Comparison of ENCODE assay signal across 8 mouse cellular contexts in genomic region chr8:94492021-94492681, GRCm38 (mm10). TPM values are rescaled to one million over a fixed set of nuclear protein-coding genes. Genes with fewer than 3 reads are reported as not detected.
DNase-seq lines count a peak whose midpoint lies in the region; ATAC-seq and TF ChIP-seq lines count a peak whose summit lies in the region.

No protein-coding gene starts in this region.

- H3K9me3 ChIP-seq in lung, embryonic 14.5 days (ENCODE audit: low read depth, low read length), result no peaks in the 10 kb centered on the region

- TF ChIP-seq POLR2A in olfactory bulb, adult 2 months (IDR thresholded peaks at IDR 0.05; ENCODE audit: insufficient read depth, low read depth, low read length), result no peak

- H3K27ac ChIP-seq in lung, embryonic 14.5 days (ENCODE audit: low read depth), result no peak overlapping the region
- no peak overlapping the region for H3K27ac ChIP-seq in olfactory bulb, adult 2 months (ENCODE audit: insufficient read depth, low read depth, low read length)

- ATAC-seq in hematopoietic stem cell, adult 5-6 weeks (replicated peaks in 1 of 2; ENCODE audit: insufficient read depth in 1 of 2, low FRiP score in 2 of 2, low TSS enrichment in 1 of 2, low read depth in 1 of 2, poor library complexity in 2 of 2, severe bottlenecking in 2 of 2), result peak; percentile 75 to 83
- peak; percentile 85 for ATAC-seq in lung, embryonic 14.5 days (ENCODE audit: insufficient read depth)

- H3K4me2 ChIP-seq in lung, embryonic 14.5 days, result peak overlapping the region; percentile 61

- H3K27me3 ChIP-seq in lung, embryonic 14.5 days (ENCODE audit: insufficient read depth, low read length), result no peaks in the 10 kb centered on the region

- DNase-seq in MN1 (ENCODE audit: low spot score), result peak; percentile 86
- DNase-seq in cerebellum, adult 8-10 months, result peak; percentile 40
- DNase-seq in forelimb bud, embryonic 11.5 days (ENCODE audit: low read depth, low spot score), result peak; percentile 78
- DNase-seq in layer of hippocampus, adult 8-10 months (ENCODE audit: low spot score in 2 of 2), result peak; percentile 48 to 72
- peak; percentile 89 for DNase-seq in lung, embryonic 14.5 days
- peak; percentile 70 for DNase-seq in thymus, postnatal 0 days (ENCODE audit: low spot score)

- WGBS in lung, embryonic 14.5 days, result 7% methylated on average over 15 of the region's 15 CpGs
- 2% methylated on average over 15 of the region's 15 CpGs for WGBS in olfactory bulb, adult 2 months

- TF ChIP-seq CTCF in lung, embryonic 14.5 days (IDR thresholded peaks at IDR 0.05; ENCODE audit: low read depth), result peak; percentile 93
- peak; percentile 86 for TF ChIP-seq CTCF in olfactory bulb, adult 2 months (IDR thresholded peaks at IDR 0.05; ENCODE audit: insufficient read depth, low read depth, low read length)

- no peaks in the 10 kb centered on the region for H3K36me3 ChIP-seq in lung, embryonic 14.5 days (ENCODE audit: insufficient read depth)

- H3K9ac ChIP-seq in lung, embryonic 14.5 days, result no peak overlapping the region

- H3K4me1 ChIP-seq in lung, embryonic 14.5 days (ENCODE audit: insufficient read depth), result no peaks in the 10 kb centered on the region
- H3K4me1 ChIP-seq in olfactory bulb, adult 2 months (ENCODE audit: control insufficient read depth, insufficient read depth, low read length), result peaks cover 3% of the 10 kb centered on the region

- H3K4me3 ChIP-seq in lung, embryonic 14.5 days (ENCODE audit: low read depth, low read length), result peak overlapping the region; percentile 25; the same call in 1 of the 2 replicates
- peak overlapping the region; percentile 6; the same call in 1 of the 2 replicates for H3K4me3 ChIP-seq in olfactory bulb, adult 2 months (ENCODE audit: insufficient read depth, low read depth, low read length)

RNA-seq across cellular contexts. Expression of gene Cpne2, which starts 40.6 kb away (rescaled TPM):
- 89.6 and 108 TPM in 2 replicates for total RNA-seq in hematopoietic stem cell, adult 5-6 weeks (2017)
- 10 to 100 TPM; 45.0 to 47.3 (median 46.7) TPM for total RNA-seq in layer of hippocampus, adult 8-10 months (2022)
- polyA plus RNA-seq in lung, embryonic 14.5 days (2014; fragmentation: Nextera tagmentation; extraction: Ambion mirVana), result 12.1 and 12.4 TPM in 2 replicates
- polyA plus RNA-seq in olfactory bulb, adult 2 months (2012; ENCODE audit: insufficient read depth, insufficient read length, low replicate concordance, missing spikeins), result not detected in 2 replicates
- 2.9 and 3.0 TPM in 2 replicates for polyA plus RNA-seq in thymus, postnatal 0 days (2015; fragmentation: Nextera tagmentation; extraction: Ambion mirVana)

RNA-seq across cellular contexts. Expression of gene Nlrc5, which starts 58.0 kb away (rescaled TPM):
- total RNA-seq in hematopoietic stem cell, adult 5-6 weeks (2017), result 62.6 and 97.6 TPM in 2 replicates
- 1 to 10 TPM in 2 of 4 experiments, under 1 TPM in 2; 0.62 to 6.2 (median 2.1) TPM for total RNA-seq in layer of hippocampus, adult 8-10 months (2022)
- polyA plus RNA-seq in lung, embryonic 14.5 days (2014; fragmentation: Nextera tagmentation; extraction: Ambion mirVana), result 0.11 and 0.46 TPM in 2 replicates
- polyA plus RNA-seq in olfactory bulb, adult 2 months (2012; ENCODE audit: insufficient read depth, insufficient read length, low replicate concordance, missing spikeins), result not detected in 2 replicates
- polyA plus RNA-seq in thymus, postnatal 0 days (2015; fragmentation: Nextera tagmentation; extraction: Ambion mirVana), result 5.0 and 6.2 TPM in 2 replicates
